Mouse (Mus musculus) neutrophil, adult 83 days (primary cell): ENCODE data around the gene Ap3d1. TPM values are rescaled to one million over a fixed set of nuclear protein-coding genes. Genes with fewer than 3 reads are reported as not detected.

Source experiments
- total RNA-seq, 2 experiments: library from RNA; stranded (reverse); gene quantifications; one replicate each; pipeline ENCODE4 v1.2.4; 2023

The Ap3d1 gene
- 10 to 100 TPM; 91.5 to 95.8 TPM for total RNA-seq

DNA sequence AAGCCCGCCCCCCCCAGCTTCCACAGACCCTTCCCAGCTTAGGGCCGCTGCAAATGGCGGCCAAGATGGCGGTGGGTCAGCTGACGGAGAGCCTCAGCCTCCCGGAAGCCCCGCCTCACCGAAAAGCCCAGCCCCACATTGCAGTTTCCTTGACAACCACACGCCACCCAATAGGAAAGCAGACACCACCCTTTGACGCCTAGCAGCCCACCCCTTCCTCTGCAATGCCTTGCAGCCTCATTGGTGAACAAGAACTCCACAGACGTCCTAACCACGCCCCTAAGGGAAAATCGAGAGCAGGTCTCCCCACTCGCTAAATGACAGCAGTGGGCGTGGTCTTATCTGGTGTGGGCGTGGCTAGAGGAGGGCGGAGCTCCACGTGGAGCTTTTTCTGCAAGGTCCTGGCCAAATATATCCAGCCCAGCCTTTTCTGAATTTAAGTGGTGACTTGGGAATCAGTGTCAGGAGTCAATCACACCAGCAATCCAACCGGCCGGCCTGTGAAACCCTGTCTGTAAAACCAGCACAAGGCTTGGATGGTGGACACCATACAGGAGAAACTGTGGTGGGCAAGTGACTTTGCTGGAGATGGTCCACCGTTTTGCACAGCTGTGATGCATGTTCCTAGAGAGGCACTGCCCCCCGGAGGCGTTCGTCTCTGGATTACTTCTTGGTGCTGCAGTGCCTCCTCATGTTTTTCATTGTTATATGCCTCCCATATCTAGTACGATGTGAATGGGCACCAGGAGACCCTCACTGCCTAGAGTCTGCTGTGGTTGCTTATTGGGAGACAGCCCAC is at the start of gene Ap3d1:
Gene Ap3d1 (minus strand): TSS at position 85 of the 799 bp plus-strand sequence.

DNA sequence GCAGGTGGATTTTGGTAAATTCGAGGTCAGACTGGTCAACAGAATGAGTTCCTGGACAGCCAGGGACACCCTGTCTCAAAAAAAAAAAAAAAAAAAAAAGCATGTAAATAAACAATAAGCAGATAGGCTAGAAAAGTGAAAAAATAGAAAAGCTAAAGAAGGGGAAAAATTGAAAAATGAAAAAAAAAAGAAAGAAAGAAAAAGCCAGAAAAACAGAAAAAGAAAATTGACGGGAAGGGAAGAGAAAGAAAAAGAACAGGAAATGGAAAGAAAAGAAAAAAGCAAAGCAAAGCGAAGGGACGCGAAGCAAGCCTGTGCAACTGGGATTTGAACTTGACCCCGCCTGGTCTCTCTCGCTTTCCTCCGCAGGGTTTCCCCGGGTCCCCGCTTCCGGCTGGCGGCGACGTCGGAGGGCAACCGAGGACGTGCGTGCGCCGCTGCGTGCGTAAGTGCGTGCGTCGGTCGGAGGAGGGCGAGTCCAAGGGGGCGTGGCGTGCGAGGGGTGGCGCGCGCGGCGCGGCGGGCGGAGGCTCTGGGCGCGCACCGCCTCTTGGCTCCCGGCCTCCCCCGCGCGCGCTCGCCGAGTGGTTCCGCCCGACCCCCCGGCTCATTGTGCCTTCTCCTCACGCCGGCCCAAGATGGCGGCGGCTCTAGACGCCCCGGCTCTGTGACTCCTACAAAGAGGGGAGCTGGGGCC is 12.7 kb upstream of the Ap3d1 start, which contains the start of gene Dot1l:
Gene Dot1l (plus strand): TSS at position 613 of the 697 bp plus-strand sequence.

DNA sequence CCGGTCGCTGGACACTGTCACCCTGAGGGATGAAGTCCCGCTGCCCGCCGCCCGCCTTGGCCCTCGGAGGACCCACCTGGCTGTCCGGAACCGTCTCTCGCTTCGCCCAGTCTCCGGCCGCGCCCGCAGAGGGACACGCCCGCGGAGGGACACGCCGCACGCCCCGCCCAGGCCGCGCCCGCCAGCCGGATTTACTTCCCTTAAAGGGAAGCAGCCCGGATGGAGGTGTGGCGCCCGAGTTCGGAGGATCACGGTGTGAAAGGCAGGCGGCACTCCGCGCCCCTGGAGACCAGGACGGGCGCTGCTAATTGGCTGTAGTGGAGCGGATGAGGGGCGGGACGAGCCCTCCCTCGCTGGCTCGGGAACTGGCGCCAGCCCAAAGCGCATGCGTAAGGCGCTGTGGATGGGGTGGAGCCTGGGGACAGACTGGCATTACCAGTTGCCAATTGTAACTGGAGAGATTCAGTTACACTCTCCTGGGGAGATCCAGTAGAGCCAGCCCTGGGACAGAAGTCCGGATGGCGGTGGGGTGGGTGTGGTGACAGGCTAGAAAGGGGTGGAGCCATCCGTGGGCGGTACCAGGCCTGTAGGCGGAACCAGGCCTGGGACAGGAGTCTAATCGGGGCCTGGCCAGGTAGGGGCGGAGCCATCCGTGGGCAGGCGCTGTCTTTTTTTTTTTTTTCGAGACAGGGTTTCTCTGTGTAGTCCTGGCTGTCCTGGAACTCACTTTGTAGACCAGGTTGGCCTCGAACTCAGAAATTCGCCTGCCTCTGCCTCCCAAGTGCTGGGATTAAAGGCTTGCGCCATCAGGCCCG is 40.1 kb downstream of the Ap3d1 start, which contains the start of the genes Mob3a and Izumo4:
Gene Mob3a (minus strand): TSS at position 257 of the 815 bp plus-strand sequence.
Gene Izumo4 (plus strand): TSS at position 464 of the 815 bp plus-strand sequence.

DNA sequence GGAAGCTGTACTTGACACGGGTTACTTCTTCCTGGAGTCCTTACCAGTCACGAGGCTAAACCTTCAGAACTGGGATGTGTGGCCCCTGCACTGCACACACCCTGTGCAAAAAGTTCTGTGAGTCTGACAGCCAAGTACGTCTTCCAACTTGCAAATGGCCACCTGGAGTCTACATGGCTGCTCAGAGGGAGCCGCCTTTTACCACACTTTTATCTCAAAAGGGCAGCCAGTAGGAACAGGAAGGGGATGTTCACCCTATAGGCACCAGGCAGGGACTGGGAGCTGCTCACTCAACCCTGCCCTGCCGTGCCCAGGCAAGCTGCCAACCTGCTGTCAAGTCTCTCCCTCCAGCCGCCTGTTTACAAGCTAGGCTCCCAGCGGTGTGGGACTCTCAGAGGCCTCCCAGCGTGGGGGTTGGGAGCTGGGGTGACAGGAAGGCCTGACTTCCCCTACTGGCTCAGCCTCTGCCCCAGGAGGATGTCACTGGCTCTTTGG is 64.1 kb downstream of the Ap3d1 start, which contains the start of gene Mknk2:
Gene Mknk2 (minus strand): TSS at position 171 of the 495 bp plus-strand sequence.

Other genes with a start within 250 kb of the Ap3d1 start
- not detected for gene Onecut3, start 247.4 kb downstream of the Ap3d1 start, total RNA-seq
- gene Atp8b3, start 203.1 kb downstream of the Ap3d1 start, total RNA-seq, result under 1 TPM; 0.11 TPM
- gene Rexo1, start 180.7 kb downstream of the Ap3d1 start, total RNA-seq, result 10 to 100 TPM; 55.9 to 56.9 TPM
- gene Klf16, start 164.9 kb downstream of the Ap3d1 start, total RNA-seq, result 10 to 100 TPM in 1 of 2 experiments, 1 to 10 TPM in 1; 8.4 to 10.7 TPM
- 10 to 100 TPM; 40.9 to 44.3 TPM for gene Abhd17a, start 151.9 kb downstream of the Ap3d1 start, total RNA-seq
- 10 to 100 TPM; 11.1 to 12.5 TPM for gene Scamp4, start 139.4 kb downstream of the Ap3d1 start, total RNA-seq
- 1 to 10 TPM; 1.3 to 2.9 TPM for gene Adat3, start 139.4 kb downstream of the Ap3d1 start, total RNA-seq
- under 1 TPM; 0.29 to 0.70 TPM for gene Gm49322, start 136.2 kb downstream of the Ap3d1 start, total RNA-seq
- 100 to 1,000 TPM in 1 of 2 experiments, 10 to 100 TPM in 1; 96.3 to 120 TPM for gene Csnk1g2, start 119.4 kb downstream of the Ap3d1 start, total RNA-seq
- gene Btbd2, start 85.2 kb downstream of the Ap3d1 start, total RNA-seq, result 10 to 100 TPM; 19.2 to 23.8 TPM
- gene Mknk2, start 64.2 kb downstream of the Ap3d1 start, total RNA-seq, result 100 to 1,000 TPM; 187 to 191 TPM
- gene Mob3a, start 40.3 kb downstream of the Ap3d1 start, total RNA-seq, result 100 to 1,000 TPM; 124 TPM
- 1 to 10 TPM; 8.5 to 10.0 TPM for gene Izumo4, start 40.1 kb downstream of the Ap3d1 start, total RNA-seq
- 10 to 100 TPM; 30.9 to 33.4 TPM for gene Dot1l, start 12.9 kb upstream of the Ap3d1 start, total RNA-seq
- 10 to 100 TPM; 44.1 to 48.2 TPM for gene Sf3a2, start 55.9 kb upstream of the Ap3d1 start, total RNA-seq
- gene Plekhj1, start 56.4 kb upstream of the Ap3d1 start, total RNA-seq, result 10 to 100 TPM; 70.8 to 77.6 TPM
- 1 to 10 TPM in 1 of 2 experiments, under 1 TPM in 1; 0.94 to 1.1 TPM for gene Amh, start 63.0 kb upstream of the Ap3d1 start, total RNA-seq
- not detected for gene Jsrp1, start 71.2 kb upstream of the Ap3d1 start, total RNA-seq
- 100 to 1,000 TPM; 551 to 600 TPM for gene Oaz1, start 84.4 kb upstream of the Ap3d1 start, total RNA-seq
- not detected for gene Lingo3, start 101.8 kb upstream of the Ap3d1 start, total RNA-seq
- 10 to 100 TPM; 14.4 to 14.7 TPM for gene Lsm7, start 112.9 kb upstream of the Ap3d1 start, total RNA-seq
- gene Sppl2b, start 113.0 kb upstream of the Ap3d1 start, total RNA-seq, result 10 to 100 TPM; 23.9 to 34.6 TPM
- not detected for gene Tmprss9, start 129.6 kb upstream of the Ap3d1 start, total RNA-seq
- 10 to 100 TPM; 46.4 to 48.9 TPM for gene Timm13, start 158.7 kb upstream of the Ap3d1 start, total RNA-seq
- 10 to 100 TPM; 22.0 to 24.2 TPM for gene Lmnb2, start 176.0 kb upstream of the Ap3d1 start, total RNA-seq
- gene Gadd45b, start 187.8 kb upstream of the Ap3d1 start, total RNA-seq, result 10 to 100 TPM; 27.4 to 30.8 TPM